Mouse (Mus musculus) brain, embryonic 14.5 days (tissue): Measurements from ENCODE around the gene Gm45799.

Experiments
- CTCF ChIP-seq: fragments of 200-500 bp; IDR thresholded peaks from 2 replicates; pipeline ENCODE4 v1.5.1; 2012; ENCODE audit warnings: inconsistent platforms, mild to moderate bottlenecking, moderate library complexity, borderline replicate concordance; ENCODE audit not compliant: insufficient read depth, insufficient read length; ENCODE audit errors: extremely low read depth
- POLR2A ChIP-seq: fragments of 200-500 bp; IDR thresholded peaks from 2 replicates; pipeline ENCODE4 v1.6.1; 2012; ENCODE audit warnings: mild to moderate bottlenecking, inconsistent platforms, borderline replicate concordance; ENCODE audit not compliant: poor library complexity, insufficient read depth, insufficient read length, severe bottlenecking; ENCODE audit errors: extremely low read depth

GRCm38 (mm10) chr7:105728701-105729428, 88.5 kb downstream of the Gm45799 start:
- TF ChIP-seq CTCF (no peak), POLR2A (no peak)
